Mouse (Mus musculus) left cerebral cortex, postnatal 10 days (tissue): ENCODE measurements around the gene Hdac4. TPM values are rescaled to one million over a fixed set of nuclear protein-coding genes. Genes with fewer than 3 reads are reported as not detected.
A peak's percentile ranks its signal among the peaks of the same experiment; 100 is the strongest.

ENCODE experiments used
- DNase-seq, 2 experiments: peaks; one replicate each; pipeline ENCODE4 v3.0.0; 2021 to 2022; ENCODE audit warnings: low spot score in 2 of 2, mixed read lengths in 1 of 2; ENCODE audit errors: extremely low spot score in 1 of 2
- intact Hi-C: fragments of 180-260 bp; cut with DNase I; formaldehyde crosslinking; loops from one replicate; pipeline ENCODE4 v1.15.1; 2025
- total RNA-seq, 2 experiments: library from RNA; stranded (reverse); gene quantifications; 2 replicates each; pipeline ENCODE4 v1.2.3; 2021

Gene Hdac4
- total RNA-seq, 2 experiments from 2014 or later, result 98.1 to 98.7 TPM

GRCm38 (mm10) chr1:92180141-92181137 lies 15.1 kb downstream of the Hdac4 start:
- peak; percentile 100 for DNase-seq
- intact Hi-C loops, result loop anchor here (5.0 kb wide), 1 partner anchor 197 kb away; no protein-coding TSS in a partner anchor

- DNase-seq, result peak; percentile 27 to 76
- intact Hi-C loops, result loop anchor here (2.0 to 10.0 kb wide), 3 partner anchors 165 to 263 kb away; no protein-coding TSS in a partner anchor
Measured at GRCm38 (mm10) chr1:92179489-92180006, 16.0 kb downstream of the Hdac4 start.

- peak in 1 of 2 experiments; percentile 18 for DNase-seq
- intact Hi-C loops, result loop anchor here (2.0 to 10.0 kb wide), 2 partner anchors 164 to 264 kb away; no protein-coding TSS in a partner anchor
Measured at GRCm38 (mm10) chr1:92179070-92179469, 16.4 kb downstream of the Hdac4 start.

GRCm38 (mm10) chr1:92178021-92178895 lies 17.2 kb downstream of the Hdac4 start:
- intact Hi-C loops, result loop anchor here (2.0 to 10.0 kb wide), 2 partner anchors 163 to 265 kb away; no protein-coding TSS in a partner anchor
- no peak for DNase-seq

GRCm38 (mm10) chr1:92177599-92177998 lies 17.9 kb downstream of the Hdac4 start:
- intact Hi-C loops, result loop anchor here (10.0 kb wide), 1 partner anchor 163 kb away; no protein-coding TSS in a partner anchor
- peak in 1 of 2 experiments; percentile 19 for DNase-seq

GRCm38 (mm10) chr1:92177196-92177595 lies 18.3 kb downstream of the Hdac4 start:
- no peak for DNase-seq
- intact Hi-C loops, result loop anchor here (10.0 kb wide), 1 partner anchor 162 kb away; no protein-coding TSS in a partner anchor

GRCm38 (mm10) chr1:92175266-92175665 lies 20.2 kb downstream of the Hdac4 start:
- intact Hi-C loops, result loop anchor here (10.0 kb wide), 1 partner anchor 160 kb away; no protein-coding TSS in a partner anchor
- no peak for DNase-seq

- DNase-seq, result no peak
- intact Hi-C loops, result loop anchor here (10.0 kb wide), 1 partner anchor 160 kb away; no protein-coding TSS in a partner anchor
Measured at GRCm38 (mm10) chr1:92174898-92175255, 20.6 kb downstream of the Hdac4 start.

- intact Hi-C loops, result loop anchor here (10.0 kb wide), 1 partner anchor 160 kb away; no protein-coding TSS in a partner anchor
Measured at GRCm38 (mm10) chr1:92174251-92174897, 21.1 kb downstream of the Hdac4 start.

GRCm38 (mm10) chr1:92170616-92171235 lies 24.8 kb downstream of the Hdac4 start:
- intact Hi-C loops, result loop anchor here (10.0 kb wide), 1 partner anchor 156 kb away; no protein-coding TSS in a partner anchor
- peak in 1 of 2 experiments; percentile 23 for DNase-seq

More at GRCm38 (mm10) chr1:92174251-92174897, 21.1 kb downstream of the Hdac4 start:
- no peak for DNase-seq

GRCm38 (mm10) chr1:92169776-92170055 lies 25.8 kb downstream of the Hdac4 start:
- intact Hi-C loops, result loop anchor here (10.0 kb wide), 1 partner anchor 155 kb away; no protein-coding TSS in a partner anchor
- no peak for DNase-seq

GRCm38 (mm10) chr1:92168900-92169775 lies 26.4 kb downstream of the Hdac4 start:
- DNase-seq, result no peak
- intact Hi-C loops, result no loop called here

- intact Hi-C loops, result no loop called here
Measured at GRCm38 (mm10) chr1:92163932-92164331, 31.6 kb downstream of the Hdac4 start.

GRCm38 (mm10) chr1:92159804-92160203 lies 35.7 kb downstream of the Hdac4 start:
- no peak for DNase-seq
- intact Hi-C loops, result no loop called here

More at GRCm38 (mm10) chr1:92163932-92164331, 31.6 kb downstream of the Hdac4 start:
- no peak for DNase-seq

GRCm38 (mm10) chr1:92150201-92150600 lies 45.3 kb downstream of the Hdac4 start:
- intact Hi-C loops, result no loop called here
- peak in 1 of 2 experiments; percentile 44 for DNase-seq

GRCm38 (mm10) chr1:92148527-92148926 lies 47.0 kb downstream of the Hdac4 start:
- no peak for DNase-seq
- intact Hi-C loops, result no loop called here
